Mouse (Mus musculus) midbrain, embryonic 15.5 days (tissue): ENCODE measurements at regions not wholly inside any gene's neighbourhood (a gene's known extent, or its start where the extent isn't known, plus 50 kb on each side); places are given as distances from the start of the nearest gene placed in this dataset.
A peak's percentile ranks its signal among the peaks of the same experiment; 100 is the strongest.
"Not testable (repeated sequence)": the region's sequence is repeated elsewhere in the genome, so short reads cannot be mapped to it uniquely, and the experiment has no call there.

ENCODE experiments used
- ATAC-seq: fragments of 200-750 bp; cut with Nextera tagmentation; replicated peaks from 2 replicates; pipeline ENCODE4 v1.8.0; 2017; ENCODE audit warnings: moderate TSS enrichment
- H3K27ac ChIP-seq: fragments of 300-500 bp; sonication (generic); 2 replicates; pipeline ENCODE4 v1.5.1; 2015; ENCODE audit warnings: mild to moderate bottlenecking, inconsistent platforms
- H3K27me3 ChIP-seq: fragments of 300-500 bp; sonication (generic); replicated peaks from 2 replicates; pipeline ENCODE4 v1.6.1; 2015; ENCODE audit warnings: inconsistent platforms
- H3K36me3 ChIP-seq: fragments of 300-500 bp; sonication (generic); replicated peaks from 2 replicates; pipeline ENCODE4 v1.6.1; 2015; ENCODE audit warnings: inconsistent platforms
- H3K4me1 ChIP-seq: fragments of 300-500 bp; sonication (generic); 2 replicates; pipeline ENCODE4 v1.6.1; 2015; ENCODE audit warnings: inconsistent platforms
- H3K4me2 ChIP-seq: fragments of 300-500 bp; sonication (generic); 2 replicates; pipeline ENCODE4 v1.6.1; 2015; ENCODE audit warnings: inconsistent platforms, mild to moderate bottlenecking, moderate library complexity
- H3K4me3 ChIP-seq: fragments of 300-500 bp; sonication (generic); 2 replicates; pipeline ENCODE4 v1.5.1; 2015; ENCODE audit warnings: mild to moderate bottlenecking, inconsistent platforms
- H3K9ac ChIP-seq: fragments of 300-500 bp; sonication (generic); 2 replicates; pipeline ENCODE4 v1.6.1; 2015; ENCODE audit warnings: mild to moderate bottlenecking, inconsistent platforms
- H3K9me3 ChIP-seq: fragments of 300-500 bp; sonication (generic); 2 replicates; pipeline ENCODE4 v1.6.1; 2016; ENCODE audit warnings: inconsistent platforms
- WGBS: fragments of 180-500 bp; shearing (Covaris S2); methylation state at CpG from one replicate; pipeline ENCODE4 v1.1.7; 2015; ENCODE audit warnings: mixed read lengths; 5-methylcytosine and 5-hydroxymethylcytosine counted together

DNA sequence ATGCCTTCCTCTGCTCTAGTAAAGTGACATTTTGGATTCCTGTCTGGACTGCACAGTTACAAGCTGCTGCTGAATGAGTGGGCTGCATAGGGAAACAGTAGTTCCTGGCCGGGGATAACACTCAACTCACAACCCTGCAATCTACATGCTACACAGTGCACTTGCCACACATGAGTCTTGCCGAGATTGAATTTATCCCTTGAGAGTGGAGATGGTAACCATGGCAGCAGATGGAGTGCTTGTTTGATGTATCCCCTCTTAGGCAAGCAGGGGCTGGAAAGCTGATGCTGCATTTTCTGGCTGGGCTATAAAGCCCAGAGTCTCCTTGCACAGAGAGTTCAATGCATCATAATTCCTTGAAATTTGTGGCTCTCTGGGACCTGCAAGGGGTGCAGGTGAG is 603.0 kb upstream of the Sox11 start:
- no peak overlapping the region for H3K9ac ChIP-seq
- 17% methylated on average over 2 of the region's 2 CpGs for WGBS
- H3K27ac ChIP-seq: peak overlapping the region; percentile 57
- no peak overlapping the region for H3K4me2 ChIP-seq
- no peaks in the 10 kb centered on the region for H3K9me3 ChIP-seq
- no peaks in the 10 kb centered on the region for H3K36me3 ChIP-seq
- ATAC-seq: peak; percentile 95
- H3K4me1 ChIP-seq: peaks cover 25% of the 10 kb centered on the region
- no peaks in the 10 kb centered on the region for H3K27me3 ChIP-seq
- H3K4me3 ChIP-seq: no peak overlapping the region

DNA sequence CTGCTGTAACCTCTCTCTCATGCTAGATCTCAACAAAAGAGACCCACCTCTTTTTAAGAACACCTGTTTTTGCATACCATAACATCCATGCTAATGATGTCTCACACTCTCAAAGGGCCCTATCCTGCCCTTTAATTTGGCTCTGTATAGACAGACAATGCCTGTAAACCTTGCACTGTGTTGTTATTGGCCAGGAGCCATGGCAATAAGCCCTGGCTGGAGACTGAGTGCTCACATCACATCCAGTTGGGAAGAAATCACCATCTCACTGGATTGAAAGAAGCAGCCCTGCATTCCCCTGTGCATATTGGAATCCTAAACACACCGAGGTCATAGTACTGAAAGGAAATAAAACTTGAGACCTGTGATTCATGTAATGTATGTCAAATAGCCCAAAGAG is 598.7 kb upstream of the Sox11 start:
- 91% methylated on average over 1 of the region's 1 CpGs for WGBS
- Histone ChIP-seq H3K36me3 (no peaks in the 10 kb centered on the region), H3K9me3 (no peaks in the 10 kb centered on the region), H3K4me2 (no peak overlapping the region), H3K27me3 (no peaks in the 10 kb centered on the region), H3K27ac (no peak overlapping the region), H3K4me1 (peaks cover 11% of the 10 kb centered on the region), H3K9ac (no peak overlapping the region), H3K4me3 (no peak overlapping the region)
- ATAC-seq: no peak

DNA sequence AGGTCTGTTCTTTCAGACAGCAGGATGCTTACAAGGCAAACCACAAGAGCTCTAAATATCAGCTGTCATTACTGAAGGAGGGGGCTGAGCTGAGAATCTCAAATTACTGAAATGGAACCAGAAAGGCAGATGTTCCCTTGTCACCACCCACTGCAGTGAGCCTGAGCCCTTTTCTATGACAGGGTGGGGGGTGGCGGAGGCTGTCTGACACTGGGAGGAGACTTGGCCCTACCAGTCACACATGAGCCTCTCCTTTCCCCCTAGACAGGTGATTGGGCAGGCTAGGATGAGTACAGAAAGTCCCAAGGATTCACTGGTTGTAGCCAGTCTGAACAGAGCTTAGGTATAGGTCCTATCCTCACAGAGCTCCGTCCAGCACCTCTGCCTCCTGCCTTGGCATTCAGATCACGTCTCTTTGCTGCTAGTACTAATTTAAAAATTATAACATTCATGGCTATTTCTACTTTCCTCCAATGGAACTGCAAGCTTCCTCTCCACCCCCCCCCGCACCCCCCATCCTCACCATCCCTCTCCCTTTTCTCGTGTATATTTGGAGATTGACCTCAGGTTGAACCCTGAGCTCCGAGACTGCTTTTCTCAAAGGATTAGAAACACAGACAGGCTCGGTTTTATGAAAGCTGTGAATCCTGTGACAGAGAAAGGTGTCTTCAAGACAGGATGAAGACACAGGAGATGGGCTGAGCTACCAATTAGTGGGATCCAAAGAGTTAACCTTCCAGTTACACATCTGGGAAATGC is 590.2 kb upstream of the Sox11 start:
- Histone ChIP-seq H3K4me2 (no peak overlapping the region), H3K4me3 (no peak overlapping the region), H3K9ac (no peak overlapping the region), H3K27me3 (no peaks in the 10 kb centered on the region), H3K27ac (peak overlapping the region; percentile 52), H3K9me3 (no peaks in the 10 kb centered on the region), H3K36me3 (no peaks in the 10 kb centered on the region), H3K4me1 (peaks cover 17% of the 10 kb centered on the region; the same call in 1 of the 2 replicates)
- peak; percentile 50; the same call in 1 of the 2 replicates for ATAC-seq
- WGBS: 29% methylated on average over 7 of the region's 7 CpGs

DNA sequence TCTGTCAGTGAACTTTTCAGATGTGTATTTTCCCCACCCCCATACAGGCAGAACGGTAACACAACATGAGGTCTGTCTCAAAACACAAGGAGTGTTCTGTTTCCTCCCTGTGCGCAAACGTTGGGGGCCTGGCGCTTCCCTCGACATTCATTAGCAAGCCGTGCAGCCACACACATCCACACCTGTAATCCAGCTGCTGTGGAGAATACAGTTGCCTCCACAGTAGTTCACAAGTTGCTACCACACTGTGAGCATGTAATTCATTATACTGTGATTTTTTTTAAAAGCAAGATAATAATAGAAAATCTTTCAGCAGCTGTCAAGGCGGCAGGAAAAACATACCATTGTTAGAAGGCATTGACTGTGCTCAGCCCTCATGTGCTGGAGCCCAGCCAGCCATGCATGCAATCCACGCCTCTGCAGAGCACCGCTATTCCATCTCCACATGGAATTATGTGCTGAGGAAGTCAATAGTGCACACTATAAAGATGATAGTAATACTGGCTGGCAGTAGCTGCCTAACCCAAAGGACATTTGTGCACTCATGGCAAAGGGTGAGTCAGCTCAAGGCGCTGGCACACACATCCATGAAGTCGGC is 586.1 kb upstream of the Sox11 start:
- H3K4me2 ChIP-seq: no peak overlapping the region
- 42% methylated on average over 11 of the region's 11 CpGs for WGBS
- no peaks in the 10 kb centered on the region for H3K27me3 ChIP-seq
- H3K9ac ChIP-seq: no peak overlapping the region
- H3K27ac ChIP-seq: peak overlapping the region; percentile 53
- no peaks in the 10 kb centered on the region for H3K9me3 ChIP-seq
- peaks cover 17% of the 10 kb centered on the region; the same call in 1 of the 2 replicates for H3K4me1 ChIP-seq
- H3K4me3 ChIP-seq: no peak overlapping the region
- peak; percentile 73 for ATAC-seq
- H3K36me3 ChIP-seq: no peaks in the 10 kb centered on the region

DNA sequence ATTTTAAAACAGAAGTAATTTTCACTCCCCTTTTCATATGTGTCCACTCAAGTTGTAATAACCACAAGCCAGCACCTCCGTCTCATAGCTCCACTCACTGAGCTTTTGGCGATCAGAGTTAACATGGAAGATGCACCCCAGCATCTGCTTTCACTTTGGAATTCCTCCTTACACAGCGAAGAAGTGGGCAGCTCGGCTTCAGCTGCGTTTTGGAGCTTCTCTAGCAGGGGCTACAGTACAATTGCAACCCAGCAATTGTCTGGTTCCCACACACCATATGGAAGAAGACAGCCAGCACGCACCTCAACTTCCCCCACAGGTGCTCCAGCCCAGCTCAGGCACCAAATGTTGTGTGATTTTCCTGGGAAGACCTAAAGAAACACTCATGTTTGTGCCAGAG is 584.4 kb upstream of the Sox11 start:
- no peaks in the 10 kb centered on the region for H3K9me3 ChIP-seq

DNA sequence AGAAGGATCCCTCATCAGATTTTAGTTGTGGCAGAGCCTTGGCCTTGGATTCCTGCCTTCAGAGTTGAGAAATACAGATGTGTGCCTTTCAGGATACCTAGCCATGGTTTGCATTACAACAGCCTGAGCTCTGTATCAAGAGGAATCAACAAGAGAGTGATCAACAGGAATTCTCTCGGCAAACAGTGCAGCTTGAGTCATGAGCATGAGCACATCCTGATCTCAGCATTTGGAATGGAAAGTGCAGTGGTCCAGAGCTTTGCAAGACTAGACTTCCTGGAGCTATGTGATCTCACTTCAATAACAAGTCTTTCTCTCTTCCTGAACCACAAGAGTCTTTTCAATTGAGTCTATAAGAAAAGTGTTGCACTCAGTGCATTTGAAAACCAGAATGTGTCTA is 578.2 kb upstream of the Sox11 start:
- Histone ChIP-seq H3K4me1 (no peaks in the 10 kb centered on the region), H3K27ac (no peak overlapping the region), H3K27me3 (no peaks in the 10 kb centered on the region), H3K9me3 (no peaks in the 10 kb centered on the region), H3K4me2 (no peak overlapping the region), H3K9ac (no peak overlapping the region), H3K4me3 (no peak overlapping the region), H3K36me3 (no peaks in the 10 kb centered on the region)
- WGBS: 82% methylated on average over 1 of the region's 1 CpGs
- no peak for ATAC-seq

More for the DNA sequence above, 584.4 kb upstream of the Sox11 start:
- H3K4me3 ChIP-seq: no peak overlapping the region
- no peak overlapping the region for H3K27ac ChIP-seq
- H3K4me1 ChIP-seq: 0 out of 2 replicates have a peak, but pooled peaks cover 5% of the 10 kb centered on the region
- WGBS: 93% methylated on average over 6 of the region's 6 CpGs
- no peak for ATAC-seq
- H3K4me2 ChIP-seq: no peak overlapping the region
- no peaks in the 10 kb centered on the region for H3K27me3 ChIP-seq
- no peaks in the 10 kb centered on the region for H3K36me3 ChIP-seq
- H3K9ac ChIP-seq: no peak overlapping the region

DNA sequence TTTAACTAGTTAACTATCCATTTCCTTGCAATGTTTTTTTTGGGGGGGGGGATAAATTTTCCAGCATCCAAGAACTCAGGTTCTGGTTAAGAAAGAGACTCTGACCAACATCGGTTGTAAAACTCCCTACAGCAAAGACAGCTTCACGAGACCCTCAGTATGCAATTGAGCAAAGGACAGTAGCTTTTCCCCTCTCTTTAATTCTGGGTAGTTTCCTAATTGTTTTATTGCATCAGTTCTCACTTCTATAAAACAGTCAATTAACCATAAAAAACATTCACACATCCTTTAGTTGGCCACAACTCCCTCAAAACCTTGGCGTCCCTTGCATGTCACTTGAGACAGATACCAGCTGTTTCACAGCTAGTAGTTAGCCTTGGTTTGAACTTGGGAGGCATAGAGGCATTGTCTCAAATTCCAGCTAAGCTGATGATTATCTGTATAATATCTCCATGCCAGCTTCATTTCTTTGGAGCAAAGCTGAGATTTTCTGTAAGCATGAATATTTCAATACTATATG is 574.1 kb upstream of the Sox11 start:
- WGBS: 85% methylated on average over 3 of the region's 3 CpGs
- Histone ChIP-seq H3K4me1 (no peaks in the 10 kb centered on the region), H3K9me3 (no peaks in the 10 kb centered on the region), H3K4me2 (no peak overlapping the region), H3K9ac (no peak overlapping the region), H3K27me3 (no peaks in the 10 kb centered on the region), H3K27ac (no peak overlapping the region), H3K4me3 (no peak overlapping the region), H3K36me3 (no peaks in the 10 kb centered on the region)
- no peak for ATAC-seq

DNA sequence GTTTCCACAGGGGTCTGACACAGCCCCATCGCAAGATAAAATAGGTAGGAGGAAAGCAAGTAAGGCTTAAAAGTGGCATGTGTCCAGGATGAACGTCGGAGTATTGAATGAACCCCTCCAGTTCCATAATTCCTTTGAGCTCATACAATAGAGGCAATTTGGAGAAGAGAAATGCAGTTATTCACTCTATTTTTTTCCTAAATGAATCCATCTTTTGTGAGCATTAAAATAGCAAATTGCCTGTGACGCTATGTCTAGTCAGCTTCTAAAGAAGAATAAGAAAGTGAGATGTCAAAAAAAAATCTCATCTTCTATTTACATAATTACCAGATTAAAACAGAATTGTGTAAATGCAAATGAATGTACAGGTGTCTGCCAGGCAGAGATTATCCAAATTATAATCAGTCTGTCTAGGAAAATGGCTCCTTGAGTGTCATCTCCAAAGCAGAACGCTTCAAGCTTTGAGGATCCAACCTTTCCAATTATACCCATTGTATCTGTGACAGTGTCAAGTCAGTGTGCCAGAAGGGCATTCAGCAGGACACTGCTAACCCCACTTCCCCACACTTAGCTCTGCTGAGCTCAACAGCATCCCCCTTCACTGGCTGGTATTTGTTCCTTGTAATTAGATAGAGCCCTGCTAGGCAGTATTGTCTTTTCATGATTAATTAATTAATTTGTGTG is 567.2 kb upstream of the Sox11 start:
- H3K9me3 ChIP-seq: no peaks in the 10 kb centered on the region
- no peaks in the 10 kb centered on the region for H3K27me3 ChIP-seq
- 0 out of 2 replicates have a peak, but pooled peaks cover 6% of the 10 kb centered on the region for H3K4me1 ChIP-seq
- whole genome bisulfite sequencing: 54% methylated on average over 5 of the region's 5 CpGs
- no peak overlapping the region for H3K9ac ChIP-seq
- H3K4me2 ChIP-seq: no peak overlapping the region
- no peak overlapping the region for H3K4me3 ChIP-seq
- ATAC-seq: no peak
- no peaks in the 10 kb centered on the region for H3K36me3 ChIP-seq
- H3K27ac ChIP-seq: no peak overlapping the region

DNA sequence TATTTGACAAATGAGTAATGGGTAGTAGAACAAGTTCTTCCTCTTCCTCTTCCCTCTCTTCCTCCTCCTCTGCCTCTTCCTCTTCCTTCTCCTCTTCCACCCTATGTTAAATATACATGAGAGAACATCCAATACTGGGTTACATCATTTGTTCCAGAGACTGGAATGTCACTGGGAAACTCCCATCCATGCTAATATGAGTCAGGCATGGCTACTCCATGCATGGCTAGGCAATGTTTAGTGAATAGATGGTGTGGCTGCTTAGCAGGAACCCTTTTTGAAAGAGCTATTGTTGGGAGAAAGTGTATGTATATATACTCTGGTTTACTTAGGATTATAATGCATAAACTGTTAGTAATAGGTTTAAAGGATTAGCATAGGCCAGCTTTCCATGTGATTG is 554.3 kb upstream of the Sox11 start:
- not testable (repeated sequence) for H3K27me3 ChIP-seq, ATAC-seq, H3K4me1 ChIP-seq, H3K36me3 ChIP-seq, H3K4me3 ChIP-seq, H3K4me2 ChIP-seq, H3K27ac ChIP-seq, H3K9me3 ChIP-seq, H3K9ac ChIP-seq

DNA sequence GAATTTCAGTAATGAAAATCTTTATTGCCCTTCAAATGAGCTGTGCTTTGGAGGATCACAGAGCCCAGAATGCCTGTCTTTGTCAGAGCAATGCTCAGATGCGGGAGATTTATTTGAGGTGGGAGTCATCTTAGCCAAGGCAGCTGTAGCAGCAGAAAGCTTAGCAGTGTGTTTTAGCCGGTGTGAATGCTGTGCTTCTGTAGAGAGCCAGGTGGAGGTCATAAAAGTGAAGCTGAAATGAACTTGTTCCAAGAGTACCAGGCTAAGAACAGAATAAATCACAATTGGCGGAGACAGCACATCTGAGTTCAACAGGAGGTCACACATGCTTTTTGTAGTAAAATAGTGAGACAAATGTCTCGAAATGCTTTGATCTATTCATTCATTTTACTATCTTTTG is 539.3 kb upstream of the Sox11 start:
- Histone ChIP-seq H3K4me3 (no peak overlapping the region), H3K4me2 (no peak overlapping the region), H3K27ac (0 out of 2 replicates have a peak overlapping the region, but pooled peaks have one; percentile 5), H3K9ac (no peak overlapping the region), H3K27me3 (no peaks in the 10 kb centered on the region), H3K9me3 (no peaks in the 10 kb centered on the region), H3K4me1 (no peaks in the 10 kb centered on the region), H3K36me3 (no peaks in the 10 kb centered on the region)
- ATAC-seq: no peak
- WGBS: 64% methylated on average over 4 of the region's 4 CpGs

DNA sequence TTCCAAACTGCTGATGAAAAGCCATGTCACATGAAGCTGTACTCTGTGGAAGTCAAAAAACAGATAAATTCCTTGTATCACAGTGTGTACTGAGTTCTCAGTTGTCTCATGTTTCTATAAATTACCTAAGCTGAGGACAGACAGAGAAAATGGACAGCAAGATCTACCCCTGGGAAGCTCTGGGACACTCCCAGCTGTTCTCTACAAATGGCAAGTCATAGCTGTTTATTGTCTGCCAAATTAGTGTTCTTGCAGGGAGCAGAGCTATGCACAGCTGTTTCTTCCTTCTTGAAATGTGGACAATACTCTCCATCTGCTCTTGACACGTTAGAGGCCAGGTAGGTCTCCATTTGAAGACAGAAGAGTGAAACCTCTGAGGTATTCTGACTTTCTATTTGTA is 524.0 kb upstream of the Sox11 start:
- WGBS: 71% methylated on average over 1 of the region's 1 CpGs
- H3K4me3 ChIP-seq: no peak overlapping the region

DNA sequence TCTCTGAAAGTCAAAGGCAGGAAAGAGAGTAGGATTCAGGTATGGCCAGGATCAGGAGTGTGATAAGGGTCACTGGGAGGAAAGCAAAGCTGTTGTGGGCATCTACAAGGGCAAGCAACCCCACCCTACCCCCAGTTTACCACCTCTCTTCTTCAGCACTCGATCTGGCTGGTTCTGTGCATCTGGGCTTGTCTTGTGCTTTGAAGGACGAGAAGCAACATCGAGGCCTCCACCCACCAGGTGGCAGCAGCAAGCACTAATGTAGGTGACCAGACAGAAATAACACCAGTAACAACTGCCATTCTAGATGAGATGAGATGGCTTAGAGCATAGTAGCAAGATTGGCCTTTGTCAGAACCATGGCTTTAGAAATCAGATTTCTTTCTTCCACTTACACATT is 507.2 kb upstream of the Sox11 start:
- Histone ChIP-seq H3K27ac (no peak overlapping the region), H3K4me2 (no peak overlapping the region), H3K4me3 (no peak overlapping the region), H3K9me3 (no peaks in the 10 kb centered on the region), H3K9ac (no peak overlapping the region), H3K4me1 (no peaks in the 10 kb centered on the region), H3K36me3 (no peaks in the 10 kb centered on the region), H3K27me3 (no peaks in the 10 kb centered on the region)
- ATAC-seq: no peak
- WGBS: 93% methylated on average over 3 of the region's 3 CpGs

More for the DNA sequence above, 524.0 kb upstream of the Sox11 start:
- H3K9me3 ChIP-seq: no peaks in the 10 kb centered on the region
- no peaks in the 10 kb centered on the region for H3K4me1 ChIP-seq
- ATAC-seq: no peak
- H3K27me3 ChIP-seq: no peaks in the 10 kb centered on the region
- H3K36me3 ChIP-seq: no peaks in the 10 kb centered on the region
- no peak overlapping the region for H3K4me2 ChIP-seq
- no peak overlapping the region for H3K9ac ChIP-seq
- H3K27ac ChIP-seq: no peak overlapping the region
